Mouse (Mus musculus) brain, embryonic 18.5 days (tissue): Measurements from ENCODE around the gene 2610001J05Rik.

Source experiments
- DNase-seq: peaks from one replicate; pipeline ENCODE4 v3.0.0-alpha.2; 2012; ENCODE audit warnings: low read depth, low spot score

The 2610001J05Rik gene

GRCm38 (mm10) chr6:13835720-13836665 lies 35.3 kb downstream of the 2610001J05Rik start:
- DNase-seq, result no peak

- DNase-seq, result no peak
Observed at GRCm38 (mm10) chr6:13832770-13833169, 38.5 kb downstream of the 2610001J05Rik start.

GRCm38 (mm10) chr6:13828877-13829276 lies 42.4 kb downstream of the 2610001J05Rik start:
- no peak for DNase-seq
